ENCODE assay signal across 18 mouse cellular contexts in the genomic region with DNA sequence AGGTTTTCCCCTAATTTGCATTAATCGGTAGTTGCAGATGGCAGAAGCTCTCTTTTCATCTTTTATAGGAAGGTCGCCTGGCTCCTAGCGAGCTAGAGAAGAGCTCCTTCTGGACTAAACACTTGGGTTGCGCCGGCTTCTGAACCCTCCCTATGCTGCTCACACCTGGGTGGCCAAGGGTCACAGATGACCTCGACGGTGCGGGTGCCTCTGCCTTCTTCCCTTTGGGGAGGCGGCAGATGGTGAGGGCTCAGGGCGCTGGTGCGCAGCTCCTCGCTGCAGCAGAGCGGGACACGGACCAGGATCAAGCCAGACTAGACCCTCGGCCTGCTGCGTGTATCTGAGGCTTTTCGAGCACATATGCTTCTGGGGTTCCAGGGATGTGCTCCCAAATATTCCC. TPM values are rescaled to one million over a fixed set of nuclear protein-coding genes. Genes with fewer than 3 reads are reported as not detected.
DNase-seq lines count a peak whose midpoint lies in the region; ATAC-seq and TF ChIP-seq lines count a peak whose summit lies in the region.
"Had no signal": no experiment of that assay in that cellular context is flagged by ENCODE, and none has a peak within 500 bp of the region (broad histone marks: within the 10 kb centered on the region; RNA-seq: fewer than 3 reads in every experiment).

No protein-coding gene starts in this region.

- DNase-seq in midbrain, embryonic 10.5 days (ENCODE audit: low spot score): no peak
- no peak for DNase-seq in midbrain, postnatal 0 days (ENCODE audit: low spot score)
- DNase-seq in embryo, embryonic 10 days (ENCODE audit: low spot score): peak; percentile 20
- DNase-seq in hindbrain, embryonic 14.5 days (ENCODE audit: low spot score): peak; percentile 23
- peak; percentile 45 for DNase-seq in retina, postnatal 1 day
- no peak for DNase-seq in urinary bladder, adult 18-20 months (ENCODE audit: low spot score in 2 of 2)
- DNase-seq in lung, adult 2 months: no peak
- DNase-seq: adrenal gland, postnatal 14 days; gastrocnemius, postnatal 36 days; kidney, postnatal 10 days; liver, postnatal 0 days; right cerebral cortex, postnatal 14 days; thymus, postnatal 14 days had no signal

- TF ChIP-seq CTCF in midbrain, postnatal 0 days (IDR thresholded peaks at IDR 0.05): no peak
- TF ChIP-seq CTCF in lung, adult 2 months (IDR thresholded peaks at IDR 0.05; ENCODE audit: insufficient read depth, low read length): no peak

- H3K27me3 ChIP-seq in midbrain, embryonic 10.5 days (ENCODE audit: low read depth, poor library complexity, severe bottlenecking): peaks cover 93% of the 10 kb centered on the region
- peaks cover 63% of the 10 kb centered on the region for H3K27me3 ChIP-seq in midbrain, postnatal 0 days (ENCODE audit: insufficient read depth, low read length)
- peaks cover 95% of the 10 kb centered on the region for H3K27me3 ChIP-seq in hindbrain, embryonic 14.5 days (ENCODE audit: control insufficient read depth, insufficient read depth, low read length)

- peak overlapping the region; percentile 18; the same call in 1 of the 2 replicates for H3K4me3 ChIP-seq in midbrain, embryonic 10.5 days
- no peak overlapping the region for H3K4me3 ChIP-seq in midbrain, postnatal 0 days (ENCODE audit: low read depth, low read length)
- no peak overlapping the region for H3K4me3 ChIP-seq in hindbrain, embryonic 14.5 days (replicated peaks; ENCODE audit: low read length)
- no peak overlapping the region for H3K4me3 ChIP-seq in lung, adult 2 months (replicated peaks; ENCODE audit: extremely low read depth, low read depth, low read length)
- H3K4me3 ChIP-seq: heart, embryonic 12.5 days; limb, embryonic 13.5 days had no signal

- H3K9ac ChIP-seq in midbrain, postnatal 0 days (replicated peaks; ENCODE audit: low read length, poor library complexity, severe bottlenecking): no peak overlapping the region
- no peak overlapping the region for H3K9ac ChIP-seq in hindbrain, embryonic 14.5 days
- H3K9ac ChIP-seq: heart, embryonic 12.5 days; limb, embryonic 13.5 days; liver, postnatal 0 days had no signal

- no peak for TF ChIP-seq POLR2A in lung, adult 2 months (IDR thresholded peaks at IDR 0.05; ENCODE audit: borderline replicate concordance, extremely low read depth, low read depth, low read length)

- no peak overlapping the region for H3K4me2 ChIP-seq in midbrain, postnatal 0 days (ENCODE audit: low read depth, low read length, poor library complexity, severe bottlenecking)
- no peak overlapping the region for H3K4me2 ChIP-seq in hindbrain, embryonic 14.5 days (replicated peaks)
- H3K4me2 ChIP-seq: heart, embryonic 12.5 days; limb, embryonic 13.5 days had no signal

- no peaks in the 10 kb centered on the region for H3K9me3 ChIP-seq in midbrain, embryonic 10.5 days (replicated peaks)
- H3K9me3 ChIP-seq in midbrain, postnatal 0 days (ENCODE audit: low read length): no peaks in the 10 kb centered on the region
- no peaks in the 10 kb centered on the region for H3K9me3 ChIP-seq in hindbrain, embryonic 14.5 days (ENCODE audit: control insufficient read depth, low read length)
- H3K9me3 ChIP-seq: heart, embryonic 12.5 days; limb, embryonic 13.5 days had no signal

- 1% methylated on average over 17 of the region's 17 CpGs for WGBS in midbrain, embryonic 10.5 days
- 2% methylated on average over 17 of the region's 17 CpGs for WGBS in midbrain, postnatal 0 days
- 3% methylated on average over 17 of the region's 17 CpGs for WGBS in hindbrain, embryonic 14.5 days
- 3% methylated on average over 17 of the region's 17 CpGs for WGBS in lung, adult 2 months

- no peaks in the 10 kb centered on the region for H3K36me3 ChIP-seq in midbrain, embryonic 10.5 days
- H3K36me3 ChIP-seq in midbrain, postnatal 0 days (ENCODE audit: insufficient read depth, low read length): no peaks in the 10 kb centered on the region
- no peaks in the 10 kb centered on the region for H3K36me3 ChIP-seq in hindbrain, embryonic 14.5 days (replicated peaks; ENCODE audit: control insufficient read depth, insufficient read depth)
- H3K36me3 ChIP-seq: heart, embryonic 12.5 days; limb, embryonic 13.5 days had no signal

- no peak for ATAC-seq in midbrain, postnatal 0 days (ENCODE audit: low FRiP score)
- ATAC-seq in hindbrain, embryonic 14.5 days (ENCODE audit: low FRiP score): no peak
- ATAC-seq: liver, postnatal 0 days had no signal

- H3K4me1 ChIP-seq in midbrain, embryonic 10.5 days: peaks cover 14% of the 10 kb centered on the region
- no peaks in the 10 kb centered on the region for H3K4me1 ChIP-seq in midbrain, postnatal 0 days (ENCODE audit: insufficient read depth, low read length)
- H3K4me1 ChIP-seq in hindbrain, embryonic 14.5 days (replicated peaks; ENCODE audit: control insufficient read depth, insufficient read depth, low read length): no peaks in the 10 kb centered on the region
- H3K4me1 ChIP-seq in lung, adult 2 months (ENCODE audit: control insufficient read depth, insufficient read depth, low read length): peaks cover 5% of the 10 kb centered on the region; the same call in 1 of the 2 replicates

- H3K27ac ChIP-seq in midbrain, embryonic 10.5 days (replicated peaks): no peak overlapping the region
- H3K27ac ChIP-seq in midbrain, postnatal 0 days (ENCODE audit: low read depth, low read length): no peak overlapping the region
- H3K27ac ChIP-seq in hindbrain, embryonic 14.5 days: no peak overlapping the region
- H3K27ac ChIP-seq: limb, embryonic 13.5 days had no signal

RNA-seq across cellular contexts. Expression of a gene that starts 11.7 kb away (rescaled TPM):
- 0.06 and 0.15 TPM in 2 replicates for polyA plus RNA-seq in midbrain, embryonic 10.5 days (2016; fragmentation: Nextera tagmentation; extraction: Ambion mirVana)
- 0.76 and 2.7 TPM in 2 replicates for total RNA-seq in midbrain, postnatal 0 days (2014; rRNA removed)
- 0.26 and 0.29 TPM in 2 replicates for polyA plus RNA-seq in midbrain, postnatal 0 days (2015; fragmentation: Nextera tagmentation; extraction: Ambion mirVana)
- polyA plus RNA-seq in hindbrain, embryonic 14.5 days (2014; fragmentation: Nextera tagmentation; extraction: Ambion mirVana): 0.40 and 0.64 TPM in 2 replicates
- not detected in 2 replicates for polyA plus RNA-seq in lung, adult 2 months (2012; rRNA removed)
- total RNA-seq: adrenal gland, postnatal 14 days; gastrocnemius, postnatal 36 days; layer of hippocampus, postnatal 14 days had no signal
- polyA plus RNA-seq: cortical plate, adult 2 months; heart, embryonic 12.5 days; limb, embryonic 13.5 days; liver, postnatal 0 days; stomach, embryonic 14.5 days had no signal

RNA-seq across cellular contexts. Expression of a gene that starts 53.5 kb away (rescaled TPM):
- 67.5 and 67.9 TPM in 2 replicates for polyA plus RNA-seq in midbrain, embryonic 10.5 days (2016; fragmentation: Nextera tagmentation; extraction: Ambion mirVana)
- 29.2 and 39.1 TPM in 2 replicates for total RNA-seq in midbrain, postnatal 0 days (2014; rRNA removed)
- polyA plus RNA-seq in midbrain, postnatal 0 days (2015; fragmentation: Nextera tagmentation; extraction: Ambion mirVana): 59.6 and 63.0 TPM in 2 replicates
- 71.7 and 73.7 TPM in 2 replicates for polyA plus RNA-seq in hindbrain, embryonic 14.5 days (2014; fragmentation: Nextera tagmentation; extraction: Ambion mirVana)
- polyA plus RNA-seq in lung, adult 2 months (2012; rRNA removed): 3.7 and 6.2 TPM in 2 replicates

Comparison
In these comparisons a context has a peak if more than half of its experiments do, and no peak if none do; other contexts are left out.
1. DNase-seq: peak in embryo, embryonic 10 days (single experiment), hindbrain, embryonic 14.5 days (single experiment) and retina, postnatal 1 day (single experiment); none in midbrain, embryonic 10.5 days (single experiment), midbrain, postnatal 0 days (single experiment), urinary bladder, adult 18-20 months (0 of 2) and lung, adult 2 months (single experiment).